Mouse (Mus musculus) CD4-positive, CD25-positive, alpha-beta regulatory T cell, adult 9 weeks (primary cell): ENCODE measurements around the gene Ntrk1. TPM values are rescaled to one million over a fixed set of nuclear protein-coding genes. Genes with fewer than 3 reads are reported as not detected.

ENCODE experiments used
- polyA plus RNA-seq: library from polyadenylated mRNA; unstranded; fragments of 100-300 nt; shearing (Covaris generic); gene quantifications from one replicate; pipeline ENCODE4 v1.2.1, GENCODE M21; 2017

Ntrk1 gene
- not detected for polyA plus RNA-seq

GRCm38 (mm10) chr3:87794922-87795325 lies at the start of gene Ntrk1:
Gene Ntrk1, minus strand, starts transcription at chr3:87795162.

GRCm38 (mm10) chr3:87824206-87824605 lies 29.2 kb upstream of the Ntrk1 start, which contains the start of gene Pear1:
Gene Pear1, minus strand, starts transcription at chr3:87824306.

GRCm38 (mm10) chr3:87796736-87797334 lies 1.9 kb upstream of the Ntrk1 start, which contains the start of gene Insrr:
Gene Insrr, plus strand, starts transcription at chr3:87796951.

GRCm38 (mm10) chr3:87748431-87748830 lies 46.5 kb downstream of the Ntrk1 start, which contains the start of gene Lrrc71:
Gene Lrrc71, minus strand, starts transcription at chr3:87748625.

Other genes with a start within 250 kb of the Ntrk1 start
- gene Arhgef11, start 177.6 kb downstream of the Ntrk1 start, polyA plus RNA-seq = 6.0 TPM
- gene Lrrc71, start 46.5 kb downstream of the Ntrk1 start, polyA plus RNA-seq = 0.17 TPM
- 0.65 TPM for gene Insrr, start 1.8 kb upstream of the Ntrk1 start, polyA plus RNA-seq
- 64.2 TPM for gene Pear1, start 29.1 kb upstream of the Ntrk1 start, polyA plus RNA-seq
- gene Sh2d2a, start 51.6 kb upstream of the Ntrk1 start, polyA plus RNA-seq = 289 TPM
- 8.1 TPM for gene Prcc, start 90.4 kb upstream of the Ntrk1 start, polyA plus RNA-seq
- 24.7 TPM for gene Hdgf, start 111.2 kb upstream of the Ntrk1 start, polyA plus RNA-seq
- 148 TPM for gene Mrpl24, start 124.3 kb upstream of the Ntrk1 start, polyA plus RNA-seq
- gene Isg20l2, start 135.2 kb upstream of the Ntrk1 start, polyA plus RNA-seq = 8.1 TPM
- 31.9 TPM for gene Rrnad1, start 135.6 kb upstream of the Ntrk1 start, polyA plus RNA-seq
- gene Crabp2, start 153.5 kb upstream of the Ntrk1 start, polyA plus RNA-seq = not detected
- 0.06 TPM for gene Nes, start 175.9 kb upstream of the Ntrk1 start, polyA plus RNA-seq
- gene Bcan, start 205.1 kb upstream of the Ntrk1 start, polyA plus RNA-seq = not detected
- not detected for gene Hapln2, start 232.4 kb upstream of the Ntrk1 start, polyA plus RNA-seq
- 43.6 TPM for gene Gpatch4, start 247.9 kb upstream of the Ntrk1 start, polyA plus RNA-seq